Mouse (Mus musculus) left cerebral cortex, adult 2 months (tissue): ENCODE measurements around the gene Tnc. TPM values are rescaled to one million over a fixed set of nuclear protein-coding genes. Genes with fewer than 3 reads are reported as not detected.

Source experiments
- DNase-seq, 2 experiments: peaks; one replicate each; pipeline ENCODE4 v3.0.0; 2021 to 2022; ENCODE audit warnings: low spot score in 2 of 2, mixed read lengths in 1 of 2; ENCODE audit errors: extremely low spot score in 1 of 2
- H3K27ac ChIP-seq: fragments of 200-600 bp; 2 replicates; pipeline ENCODE4 v1.8.1; 2022
- H3K4me3 ChIP-seq: fragments of 200-600 bp; 2 replicates; pipeline ENCODE4 v1.8.1; 2022
- CTCF ChIP-seq: fragments of 200-600 bp; IDR thresholded peaks from 2 replicates; pipeline ENCODE4 v1.8.1; 2022; ENCODE audit warnings: antibody characterized with exemption, mild to moderate bottlenecking, moderate library complexity
- intact Hi-C: fragments of 180-260 bp; cut with DNase I; formaldehyde crosslinking; loops from one replicate; pipeline ENCODE4 v1.15.1; 2025
- total RNA-seq, 2 experiments: library from RNA; stranded (reverse); gene quantifications; 2 replicates each; pipeline ENCODE4 v1.2.3; 2021

Tnc gene
- total RNA-seq, 2 experiments from 2014 or later, result 2.8 to 3.4 TPM

GRCm38 (mm10) chr4:64020930-64021589, 25.8 kb downstream of the Tnc start:
- TF ChIP-seq CTCF, result no peak
- no peak for DNase-seq
- H3K27ac ChIP-seq, result no peak overlapping the region
- intact Hi-C loops, result no loop called here
- H3K4me3 ChIP-seq, result no peak overlapping the region

GRCm38 (mm10) chr4:64020151-64020550, 26.7 kb downstream of the Tnc start:
- Histone ChIP-seq H3K4me3 (no peak overlapping the region), H3K27ac (no peak overlapping the region)
- no peak for TF ChIP-seq CTCF
- intact Hi-C loops, result no loop called here
- no peak for DNase-seq

DNA sequence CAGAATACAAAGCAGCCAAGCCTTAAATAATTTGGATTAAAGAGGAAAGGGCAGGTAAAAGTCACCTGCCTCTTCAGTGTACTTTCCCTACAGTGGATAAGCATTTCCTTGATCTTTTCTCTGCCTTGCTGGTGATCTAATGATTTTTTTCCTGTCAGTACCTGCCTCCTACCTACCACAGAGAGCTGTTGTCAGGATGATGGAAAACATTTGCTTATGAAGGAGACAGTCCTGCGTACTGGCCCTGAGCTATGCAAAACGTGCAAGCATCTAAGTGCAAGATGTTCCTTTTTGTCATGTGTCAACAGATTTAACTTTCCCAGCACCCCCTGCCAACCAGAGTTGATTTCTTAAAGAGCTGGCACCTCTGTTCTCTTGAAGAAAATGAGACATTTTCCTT, 35.5 kb downstream of the Tnc start:
- no peak for DNase-seq
- Histone ChIP-seq H3K4me3 (no peak overlapping the region), H3K27ac (no peak overlapping the region)
- intact Hi-C loops, result no loop called here
- no peak for TF ChIP-seq CTCF

DNA sequence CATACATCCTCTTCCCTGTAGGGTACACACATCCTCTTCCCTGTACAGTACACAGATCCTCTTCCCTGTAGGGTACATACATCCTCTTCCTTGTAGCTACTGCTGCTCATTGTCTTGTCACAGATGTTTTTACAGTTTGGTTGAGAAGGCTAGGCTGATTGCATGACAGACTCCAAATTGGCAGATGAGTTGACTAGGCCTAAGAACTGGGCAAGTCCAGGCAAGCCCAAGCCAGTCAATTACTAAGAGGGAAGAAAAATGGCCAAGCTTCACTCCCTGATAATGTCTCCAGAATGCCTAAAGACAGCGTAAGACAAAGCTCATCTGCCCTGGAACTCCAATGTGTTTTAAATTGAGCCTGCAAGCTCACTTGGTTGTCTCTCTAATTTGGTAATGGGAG, 36.9 kb downstream of the Tnc start:
- no peak for DNase-seq
- intact Hi-C loops, result no loop called here
- Histone ChIP-seq H3K27ac (no peak overlapping the region), H3K4me3 (no peak overlapping the region)
- TF ChIP-seq CTCF, result no peak

DNA sequence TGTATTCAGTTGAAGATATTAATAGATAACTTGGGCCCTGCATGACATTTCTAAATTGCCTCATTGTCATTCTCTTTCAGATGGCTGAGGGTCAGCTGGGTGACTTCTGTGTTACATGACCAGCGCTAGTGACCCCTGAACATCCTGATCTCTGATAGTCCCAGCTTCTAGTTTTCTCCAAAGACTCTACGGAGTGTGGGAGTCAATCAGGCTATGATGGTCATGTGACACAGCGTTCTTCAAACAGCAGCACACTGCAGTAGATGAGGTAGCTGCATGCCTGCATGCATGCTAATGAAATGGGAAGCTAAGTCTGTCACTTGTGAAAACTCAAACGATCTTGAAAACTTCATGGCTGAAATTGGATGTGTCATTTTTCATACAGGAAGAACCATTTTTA, 41.6 kb downstream of the Tnc start:
- Histone ChIP-seq H3K4me3 (no peak overlapping the region), H3K27ac (no peak overlapping the region)
- TF ChIP-seq CTCF, result no peak
- intact Hi-C loops, result no loop called here
- no peak for DNase-seq

DNA sequence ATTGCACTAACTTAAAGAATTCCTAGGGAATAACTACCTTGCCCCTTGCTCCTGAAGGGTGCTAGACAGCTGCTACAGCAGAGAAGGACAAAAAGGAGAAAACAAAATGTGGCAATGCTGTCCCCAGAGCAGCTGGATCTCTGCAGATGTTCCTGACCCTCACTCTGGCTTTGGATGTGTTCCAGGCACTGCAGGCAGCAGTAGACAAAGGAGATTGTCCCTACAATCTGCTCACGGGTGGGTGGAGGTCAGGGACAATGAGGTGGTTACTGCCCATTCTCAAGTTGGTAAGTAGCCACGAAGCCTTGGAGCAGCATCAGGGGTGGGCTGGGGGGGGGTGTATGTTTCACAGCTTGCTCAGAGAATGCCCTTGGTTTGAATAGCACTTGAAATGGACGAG, 43.1 kb downstream of the Tnc start:
- TF ChIP-seq CTCF, result no peak
- no peak overlapping the region for H3K27ac ChIP-seq
- intact Hi-C loops, result no loop called here
- H3K4me3 ChIP-seq, result no peak overlapping the region
- DNase-seq, result no peak

DNA sequence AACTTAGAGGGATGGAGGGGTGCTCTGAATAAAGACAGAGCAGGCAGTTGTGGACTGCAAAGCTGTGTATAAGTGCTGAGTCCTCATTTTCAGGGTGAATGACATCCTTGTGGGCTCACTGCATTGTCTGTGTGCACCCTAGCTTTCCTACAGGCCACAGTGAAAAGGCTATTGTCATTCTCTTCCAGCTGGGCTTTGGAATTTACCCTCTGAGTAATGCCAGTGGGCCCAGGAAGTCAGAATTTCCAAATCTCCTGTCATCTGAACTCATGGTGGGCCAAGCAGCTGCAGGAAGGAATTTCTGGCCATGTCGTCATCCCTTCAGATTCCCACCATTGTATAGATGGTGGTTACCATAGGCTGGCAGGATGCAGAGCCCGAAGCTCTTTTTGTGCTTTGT, 44.6 kb downstream of the Tnc start:
- DNase-seq, result no peak
- H3K27ac ChIP-seq, result no peak overlapping the region
- intact Hi-C loops, result no loop called here
- no peak for TF ChIP-seq CTCF
- H3K4me3 ChIP-seq, result no peak overlapping the region

DNA sequence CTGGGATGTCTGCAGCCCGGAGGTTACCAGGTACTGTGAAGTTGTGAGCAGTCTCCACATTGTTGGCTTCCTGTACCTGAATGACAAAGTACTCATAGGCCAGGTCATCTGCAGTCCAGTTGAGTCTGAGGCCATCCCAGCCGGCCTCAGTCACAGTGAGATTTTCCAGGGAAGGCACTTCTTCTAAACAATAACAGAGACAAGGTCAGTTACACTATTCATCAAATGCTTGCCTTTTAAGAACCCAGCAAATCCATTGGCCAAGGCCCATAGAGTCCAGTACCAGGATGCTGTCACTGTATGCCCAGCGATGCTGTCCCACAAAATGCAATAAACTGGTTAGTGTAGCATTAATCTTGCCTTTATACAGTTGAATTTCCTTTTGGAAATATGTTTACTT, 46.0 kb downstream of the Tnc start:
- Histone ChIP-seq H3K4me3 (no peak overlapping the region), H3K27ac (no peak overlapping the region)
- DNase-seq, result no peak
- no peak for TF ChIP-seq CTCF
- intact Hi-C loops, result no loop called here

GRCm38 (mm10) chr4:64000293-64000692, 46.5 kb downstream of the Tnc start:
- DNase-seq, result no peak
- TF ChIP-seq CTCF, result no peak
- intact Hi-C loops, result no loop called here
- H3K27ac ChIP-seq, result no peak overlapping the region
- H3K4me3 ChIP-seq, result no peak overlapping the region

DNA sequence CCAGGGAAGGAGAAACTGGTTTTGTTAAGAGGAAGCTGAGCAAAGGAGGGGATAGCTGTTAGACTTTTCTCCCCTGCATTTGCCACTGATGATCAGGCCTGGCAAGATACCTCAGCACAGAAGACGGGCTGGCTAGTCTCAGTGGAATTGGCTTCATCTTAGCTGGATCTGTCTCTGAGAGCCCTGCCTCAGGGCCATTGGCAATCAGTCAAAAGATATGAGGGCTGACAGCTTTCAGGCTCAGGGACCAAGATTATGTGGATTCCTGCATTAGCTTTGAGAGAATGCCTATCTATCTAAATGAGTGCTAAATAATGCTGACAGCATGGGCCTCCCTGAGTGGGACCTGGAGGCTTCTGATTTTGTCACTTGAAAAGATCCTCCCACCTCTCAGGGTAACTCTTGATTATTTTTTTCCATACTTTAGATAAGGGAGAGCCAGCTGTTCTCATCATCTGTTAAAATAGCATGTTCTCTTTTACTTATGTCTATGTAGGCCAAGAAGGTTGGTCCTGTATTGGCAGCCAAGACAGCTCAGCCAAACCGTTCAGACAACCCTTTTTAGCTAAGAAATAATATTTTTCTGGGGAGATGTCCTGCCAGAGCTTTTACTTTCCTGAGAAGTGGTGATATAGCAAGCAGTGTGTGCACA, 53.2 kb downstream of the Tnc start:
- TF ChIP-seq CTCF, result no peak
- no peak for DNase-seq
- H3K27ac ChIP-seq, result no peak overlapping the region
- H3K4me3 ChIP-seq, result no peak overlapping the region
- intact Hi-C loops, result no loop called here

- no peak overlapping the region for H3K27ac ChIP-seq
- intact Hi-C loops, result no loop called here
- no peak overlapping the region for H3K4me3 ChIP-seq
- no peak for TF ChIP-seq CTCF
- no peak for DNase-seq
Measured at GRCm38 (mm10) chr4:63990216-63990615, 56.6 kb downstream of the Tnc start.

GRCm38 (mm10) chr4:63988090-63988489, 58.7 kb downstream of the Tnc start:
- intact Hi-C loops, result no loop called here
- H3K27ac ChIP-seq, result no peak overlapping the region
- no peak overlapping the region for H3K4me3 ChIP-seq
- no peak for TF ChIP-seq CTCF
- DNase-seq, result no peak

- Histone ChIP-seq H3K27ac (no peak overlapping the region), H3K4me3 (no peak overlapping the region)
- TF ChIP-seq CTCF, result no peak
- no peak for DNase-seq
- intact Hi-C loops, result no loop called here
Measured at GRCm38 (mm10) chr4:63986576-63986975, 60.2 kb downstream of the Tnc start.
